Mouse (Mus musculus): Measurements from ENCODE around the gene Sfxn3.

Sfxn3 gene

DNA sequence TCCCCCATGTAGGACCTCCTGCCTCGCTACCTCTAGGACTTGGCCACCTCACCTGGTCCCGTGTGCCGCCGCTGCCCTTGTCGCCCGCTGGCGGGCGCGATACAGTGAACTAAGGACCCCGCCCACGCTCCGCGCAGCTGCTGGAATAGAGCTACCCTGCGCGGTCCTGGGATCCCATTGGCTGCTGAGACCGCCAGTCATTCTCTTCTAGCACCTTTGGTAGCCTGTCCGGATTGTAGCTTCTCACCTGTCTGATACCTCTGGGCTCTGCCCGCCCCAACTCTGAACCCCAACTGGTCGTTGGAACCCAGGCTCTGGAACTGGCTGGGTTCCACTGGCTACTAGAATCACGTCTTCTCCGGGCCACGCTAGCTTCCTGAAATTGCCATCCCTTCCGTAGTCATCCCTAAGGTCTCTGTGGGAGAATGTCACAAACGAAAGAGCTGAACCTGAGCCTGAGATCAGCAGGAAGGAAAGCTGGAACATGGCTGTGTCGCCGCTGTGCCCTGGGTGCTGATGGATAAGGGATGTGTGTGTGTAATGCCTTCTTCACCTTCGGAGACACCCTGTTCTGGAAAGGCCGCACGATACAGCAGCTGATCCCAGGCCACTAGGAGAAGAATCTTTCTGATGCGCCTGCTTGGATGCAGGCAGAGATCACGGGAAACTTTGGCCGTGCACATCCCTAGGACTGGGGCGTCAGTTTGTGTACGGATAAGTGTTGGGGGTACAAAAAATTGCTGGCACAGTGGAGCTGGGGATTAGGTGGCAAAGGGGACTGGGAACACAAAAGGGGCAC is 581 bp upstream of the Sfxn3 start:
- peak; percentile 46 to 82 for DNase-seq (ENCODE audit: low spot score in 2 of 2)

DNA sequence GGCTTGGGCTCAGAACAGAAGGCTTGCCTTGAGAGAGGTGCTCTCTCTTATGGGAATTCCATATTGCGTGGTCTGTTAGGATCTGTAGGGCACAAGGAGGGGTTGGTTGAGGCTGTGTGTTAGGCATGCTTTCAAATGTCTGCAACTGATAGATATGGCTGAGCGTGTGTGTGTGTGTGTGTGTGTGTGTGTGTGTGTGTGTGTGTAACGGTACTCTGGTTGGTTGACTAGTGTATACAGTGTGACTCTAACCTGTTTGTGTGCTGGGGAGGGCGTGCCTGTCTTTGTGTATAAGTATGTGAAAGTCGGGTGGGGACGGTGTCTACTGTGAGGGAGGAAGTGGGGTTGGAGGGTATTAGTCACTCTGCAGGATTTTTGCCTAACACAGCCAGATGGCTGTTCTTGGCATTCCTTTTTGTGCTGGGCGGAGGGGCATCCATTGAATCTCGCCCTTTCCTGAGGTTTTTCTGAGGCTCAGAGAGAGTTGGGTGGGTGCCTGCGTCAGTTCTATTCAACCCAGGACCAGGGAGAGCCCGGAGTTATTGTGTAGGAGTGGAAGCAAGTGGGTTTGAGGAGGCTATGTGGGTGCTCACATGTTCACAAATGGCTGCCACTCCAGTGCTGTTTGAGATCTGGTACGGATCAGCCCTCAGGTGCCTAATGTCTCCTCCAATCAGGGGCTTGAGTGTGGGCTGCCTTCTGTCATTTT is 786 bp downstream of the Sfxn3 start:
- DNase-seq (ENCODE audit: low spot score in 2 of 2) = peak in 1 of 2 experiments; percentile 68

DNA sequence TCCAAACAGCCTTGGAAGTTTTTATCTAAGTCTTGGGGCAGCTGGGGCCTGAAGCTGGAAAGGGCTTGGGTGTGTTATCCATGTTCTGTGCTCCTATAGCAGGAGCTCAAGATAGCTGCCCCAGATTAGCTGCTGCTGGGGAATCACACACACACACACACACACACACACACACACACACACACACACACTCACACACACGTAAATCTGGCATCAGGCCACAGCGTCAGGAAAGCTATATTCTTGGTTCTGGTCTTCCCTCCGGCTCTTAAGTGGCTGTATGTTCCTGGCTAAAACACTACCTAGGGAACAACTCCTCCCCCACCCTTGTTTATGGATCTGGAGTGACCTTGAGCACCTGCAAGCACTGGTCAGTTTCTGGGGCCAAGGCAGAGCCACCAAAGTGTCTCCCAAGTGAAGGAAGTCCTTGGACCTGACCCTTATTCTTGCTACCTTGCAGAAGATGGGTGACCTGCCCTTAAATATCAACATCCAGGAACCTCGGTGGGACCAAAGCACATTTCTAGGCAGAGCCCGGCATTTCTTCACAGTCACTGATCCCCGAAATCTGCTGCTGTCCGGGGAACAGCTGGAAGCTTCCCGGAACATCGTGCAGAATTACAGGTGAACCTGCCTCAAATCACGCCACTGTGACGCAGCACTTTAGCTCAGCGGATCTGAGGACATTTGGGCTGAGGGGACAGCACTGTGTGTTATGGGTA is 1.5 kb downstream of the Sfxn3 start:
- DNase-seq (ENCODE audit: low spot score in 2 of 2) = no peak

DNA sequence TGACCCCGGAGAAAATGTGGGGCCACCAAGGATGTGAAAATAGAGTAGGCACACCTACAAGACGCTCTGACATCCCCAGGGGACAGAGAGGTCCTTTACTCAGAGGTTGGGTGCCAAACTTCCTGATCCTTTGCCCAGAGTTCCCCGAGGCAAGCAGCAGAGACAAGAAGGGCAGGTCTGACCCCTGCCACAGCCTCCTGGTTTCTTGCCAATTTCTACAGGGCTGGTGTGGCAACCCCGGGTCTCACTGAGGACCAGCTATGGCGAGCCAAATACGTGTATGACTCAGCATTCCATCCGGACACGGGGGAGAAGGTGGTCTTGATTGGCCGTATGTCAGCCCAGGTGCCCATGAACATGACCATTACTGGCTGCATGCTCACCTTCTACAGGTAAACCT is 2.2 kb downstream of the Sfxn3 start:
- DNase-seq (ENCODE audit: low spot score in 2 of 2) = no peak

DNA sequence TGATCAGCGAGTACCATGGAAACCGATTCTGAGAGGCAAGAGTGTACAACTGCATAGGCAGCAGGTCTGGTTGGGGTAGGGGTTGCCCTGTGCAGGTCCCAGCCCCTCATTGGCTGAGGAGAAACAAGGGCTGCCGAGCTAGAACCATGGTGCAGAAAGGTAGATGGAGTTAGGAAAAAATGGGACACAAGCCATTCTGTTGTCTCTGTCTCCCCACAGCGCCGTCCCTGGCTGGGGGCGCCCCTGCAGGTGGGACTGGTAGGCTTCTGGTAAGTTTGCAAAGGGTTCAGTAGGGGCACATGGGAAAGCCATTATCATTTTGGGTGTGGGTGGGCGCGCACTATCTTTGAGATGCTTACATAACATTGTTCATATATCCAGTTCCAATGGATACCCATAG is 6.1 kb downstream of the Sfxn3 start:
- no peak for DNase-seq (ENCODE audit: low spot score in 2 of 2)

DNA sequence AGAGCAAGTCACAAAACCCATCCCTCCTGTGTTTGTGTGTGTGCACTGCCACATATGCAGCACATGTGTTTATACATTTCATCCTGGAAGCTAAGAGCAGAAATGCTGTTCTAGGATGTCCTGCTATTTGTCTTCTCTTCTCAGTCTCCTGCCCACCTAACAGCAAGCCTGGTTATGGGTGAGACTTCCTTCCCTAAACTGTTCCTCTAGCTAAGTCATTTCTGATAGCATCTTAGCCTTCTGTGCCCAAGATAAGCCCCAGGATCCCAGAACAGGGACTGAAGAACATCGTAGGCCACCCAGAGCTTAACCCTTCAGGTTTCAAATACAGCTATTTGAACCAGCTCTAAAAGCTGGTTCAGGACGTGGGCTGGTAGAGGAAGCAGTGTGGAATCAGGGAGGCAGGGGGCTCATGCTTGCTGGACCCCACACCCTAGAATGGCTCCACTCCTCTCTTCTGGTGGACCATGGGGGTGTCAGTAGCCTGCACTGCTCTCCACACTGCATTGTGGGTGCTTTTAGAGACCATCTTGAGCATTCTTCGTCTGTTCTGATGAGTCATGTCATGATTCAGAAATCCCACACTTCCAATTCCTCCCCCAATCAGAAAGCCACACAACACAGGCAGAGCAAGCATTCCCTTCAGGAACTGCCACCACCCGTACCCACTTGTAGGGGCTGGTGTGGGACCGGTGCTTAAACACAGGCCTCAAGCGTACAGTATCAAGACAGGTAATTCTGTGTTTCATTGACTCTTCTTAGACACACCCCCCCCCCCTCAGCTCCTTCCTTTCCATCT is 7.8 kb downstream of the Sfxn3 start:
- DNase-seq (ENCODE audit: low spot score in 2 of 2) = no peak

DNA sequence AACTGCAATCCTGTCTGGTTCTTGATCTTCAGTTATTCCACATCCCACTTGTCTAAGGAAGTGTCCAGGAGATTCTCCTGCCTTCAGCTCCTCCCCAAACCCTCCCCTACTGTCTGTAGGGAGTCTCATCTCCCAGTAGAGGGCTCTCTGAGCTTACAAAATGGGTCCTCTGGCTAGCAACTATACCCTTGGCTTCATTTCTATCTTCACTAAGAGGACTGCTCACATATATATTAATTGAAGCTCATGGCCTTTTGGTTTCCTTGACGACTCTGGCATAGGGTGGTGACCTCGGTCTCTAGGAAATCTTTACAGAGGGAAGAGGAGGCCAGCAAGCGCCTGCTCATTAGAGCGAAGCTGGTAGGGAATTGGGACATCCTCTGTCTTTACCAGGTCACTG is 9.1 kb downstream of the Sfxn3 start:
- DNase-seq (ENCODE audit: low spot score in 2 of 2) = no peak

DNA sequence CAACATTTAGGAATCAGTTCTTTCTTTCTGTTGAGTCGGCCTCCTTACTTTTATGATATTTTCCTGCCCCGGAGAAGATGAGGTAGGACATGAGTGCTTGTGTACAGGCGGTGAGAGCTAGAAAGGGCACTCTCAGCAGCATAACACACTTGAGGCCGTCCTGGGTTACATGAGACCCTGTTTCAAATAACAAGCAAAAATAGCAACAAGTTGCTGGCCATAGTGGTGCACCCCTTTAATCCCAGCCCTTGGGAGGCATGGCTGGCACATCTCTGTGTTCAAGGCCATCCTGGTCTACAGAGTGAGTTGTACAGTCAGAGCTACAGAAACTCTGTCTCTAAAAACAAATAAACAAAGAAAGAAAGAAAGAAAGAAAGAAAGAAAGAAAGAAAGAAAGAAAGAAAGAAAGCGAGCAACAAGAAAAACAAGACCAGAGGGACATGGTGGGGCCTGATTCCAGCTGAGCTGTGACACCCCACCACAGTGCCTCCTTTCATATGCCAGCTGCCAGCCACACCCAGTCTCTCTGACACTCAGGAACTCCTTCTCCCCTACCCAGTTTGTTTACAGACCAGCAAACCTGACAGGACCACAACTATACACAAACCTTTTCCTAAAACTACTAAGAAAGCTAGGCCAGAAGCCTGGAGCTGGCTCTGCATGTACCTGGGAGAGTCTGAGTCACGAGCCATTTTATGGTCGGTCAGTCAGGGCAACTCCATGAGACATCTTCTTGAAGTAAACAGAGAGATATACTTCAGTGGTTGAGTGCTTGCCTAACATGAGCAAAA is 9.8 kb downstream of the Sfxn3 start:
- DNase-seq (ENCODE audit: low spot score in 2 of 2) = no peak

DNA sequence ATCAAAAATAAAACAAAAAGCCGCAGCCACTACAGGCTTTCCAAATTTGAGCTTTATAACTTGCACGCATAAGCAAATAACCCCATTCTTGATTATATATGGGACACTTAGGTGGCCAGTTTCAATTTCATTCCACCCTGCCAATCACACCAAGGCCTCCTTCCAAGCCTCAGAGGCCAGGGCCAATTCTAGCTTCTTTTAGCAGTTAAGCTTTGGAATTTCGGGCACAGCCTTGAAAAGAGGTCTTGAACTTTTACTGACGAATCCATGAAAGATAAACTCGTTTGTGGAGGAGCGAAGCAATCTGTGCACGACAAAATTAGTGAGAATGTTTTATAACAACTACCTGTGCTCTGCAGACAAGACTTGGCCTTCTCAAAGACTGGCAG is 10.4 kb downstream of the Sfxn3 start:
- no peak for DNase-seq (ENCODE audit: low spot score in 2 of 2)

DNA sequence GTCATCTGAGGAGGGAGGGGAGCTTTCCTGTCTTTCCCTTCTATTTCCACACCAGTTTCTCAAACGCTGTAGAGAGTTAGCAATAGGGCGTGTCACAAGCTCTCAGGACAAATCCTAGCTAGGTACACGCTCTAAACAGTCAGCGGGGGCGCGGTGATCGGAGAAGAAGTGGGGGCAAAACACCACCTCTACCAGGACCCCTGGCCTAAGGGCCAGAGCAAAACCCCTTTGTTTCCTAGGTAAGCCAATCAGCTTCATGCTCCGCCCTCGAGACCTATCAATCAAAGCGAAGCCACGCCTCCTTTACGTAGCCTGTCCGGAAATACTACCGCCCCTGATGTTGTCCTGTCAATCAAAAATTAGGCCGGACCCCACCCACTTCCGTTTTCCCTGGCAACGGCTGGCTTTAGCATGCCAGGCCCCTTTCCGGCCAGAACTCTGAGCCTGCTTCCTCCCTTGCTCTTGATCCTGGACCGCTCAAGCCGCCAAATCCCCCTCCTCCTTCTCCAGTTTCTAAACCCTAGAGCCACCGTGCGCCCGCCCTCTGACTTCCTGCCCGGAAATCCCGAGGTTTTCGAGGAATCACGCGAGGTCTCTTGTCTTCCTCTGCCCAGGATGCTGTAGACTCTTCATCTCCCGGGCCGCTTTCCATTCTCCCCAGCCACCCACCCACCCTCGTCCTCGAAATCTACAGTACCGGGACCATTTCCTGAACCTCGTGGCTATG is 11.0 kb downstream of the Sfxn3 start:
- DNase-seq (ENCODE audit: low spot score in 2 of 2) = peak; percentile 90 to 95

DNA sequence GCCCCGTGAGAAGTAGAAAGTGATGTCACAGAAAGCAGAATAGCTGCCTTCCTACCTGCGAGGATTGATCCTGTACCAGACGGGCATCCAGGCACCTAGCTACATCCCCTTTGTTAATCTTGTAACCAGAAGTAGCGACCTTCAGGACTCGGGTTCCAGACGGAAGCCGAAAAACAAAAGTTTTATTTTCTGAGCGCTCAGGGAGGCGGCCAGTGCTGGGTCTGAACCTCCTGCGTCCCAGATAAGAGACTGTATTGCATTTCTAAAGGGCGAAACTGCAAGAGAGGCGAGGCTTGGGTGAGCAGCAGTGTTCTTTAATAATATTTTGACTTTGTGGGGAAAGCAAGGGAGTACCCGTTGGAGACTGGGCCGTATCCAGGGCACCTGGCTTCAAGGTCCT is 11.5 kb downstream of the Sfxn3 start:
- peak; percentile 53 to 57 for DNase-seq (ENCODE audit: low spot score in 2 of 2)

DNA sequence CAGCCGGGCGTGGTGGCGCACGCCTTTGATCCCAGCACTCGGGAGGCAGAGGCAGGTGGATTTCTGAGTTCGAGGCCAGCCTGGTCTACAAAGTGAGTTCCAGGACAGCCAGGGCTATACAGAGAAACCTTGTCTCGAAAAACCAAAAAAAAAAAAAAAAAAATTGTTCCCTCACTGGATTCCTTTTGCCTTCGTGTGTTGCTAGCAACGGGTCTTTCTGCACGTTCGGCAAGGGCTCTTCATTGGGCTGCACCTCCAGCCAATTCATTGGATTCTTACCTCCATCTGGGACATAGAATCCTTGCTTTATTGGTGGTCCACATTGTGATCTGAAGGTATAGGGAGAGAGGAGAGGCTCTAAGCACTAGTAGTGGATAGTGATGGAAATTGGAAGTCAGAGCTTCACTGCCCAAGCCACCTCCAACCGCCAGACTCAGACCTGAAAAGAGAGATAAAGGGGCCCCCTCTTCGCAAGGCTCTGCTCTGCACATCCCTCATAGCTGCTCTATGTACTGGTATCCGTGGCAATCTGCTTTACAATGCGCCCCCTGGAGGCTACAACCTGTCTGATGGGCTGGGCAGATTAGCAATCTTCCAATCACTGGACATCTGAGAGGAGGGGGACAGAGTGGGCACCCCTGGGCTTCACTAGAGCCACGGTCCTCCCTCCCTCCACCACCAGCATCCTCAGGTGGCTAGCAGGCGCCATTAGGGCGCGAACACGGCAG is 16.4 kb downstream of the Sfxn3 start:
- peak; percentile 36 to 73 for DNase-seq (ENCODE audit: low spot score in 2 of 2)

DNA sequence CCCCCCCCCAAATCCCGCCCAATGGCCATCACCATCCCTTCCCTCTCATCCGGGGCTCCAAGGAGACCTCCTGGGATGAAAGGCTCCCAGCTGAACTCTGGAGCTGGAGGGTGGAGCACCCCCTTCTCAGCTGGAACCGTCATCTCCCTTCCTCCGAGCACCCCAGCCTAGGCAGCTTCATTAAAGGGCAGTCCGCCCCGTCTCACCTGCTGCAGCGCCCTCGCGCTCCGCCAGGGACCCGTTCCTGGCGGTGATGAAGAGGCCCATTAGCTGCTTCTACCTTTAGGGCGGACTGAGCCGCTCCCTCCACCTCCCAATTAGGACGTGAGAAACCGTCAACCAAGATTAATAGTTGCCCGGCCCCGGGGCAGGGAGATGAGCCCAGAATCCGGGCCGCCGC is 17.9 kb downstream of the Sfxn3 start:
- DNase-seq (ENCODE audit: low spot score in 2 of 2) = no peak

DNA sequence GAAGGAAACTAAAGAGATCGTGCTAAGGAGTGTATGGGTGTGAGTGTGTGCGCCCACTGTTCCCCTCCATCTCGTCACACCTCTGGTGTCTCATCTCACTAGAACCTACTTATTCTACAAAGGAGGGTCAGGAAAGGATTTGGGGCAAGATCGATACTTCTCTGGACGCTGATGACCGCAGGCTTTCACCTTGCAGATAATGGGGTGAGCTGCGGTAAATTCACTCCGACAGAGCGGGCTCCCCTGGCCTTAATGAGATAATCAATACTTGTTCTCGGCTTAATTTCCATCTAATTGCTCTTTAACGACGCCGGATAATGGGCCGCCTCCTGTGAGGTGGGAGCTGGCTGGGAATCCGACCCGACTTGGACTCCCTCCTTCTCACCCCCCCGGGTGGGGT is 19.9 kb downstream of the Sfxn3 start:
- DNase-seq (ENCODE audit: low spot score in 2 of 2) = no peak

DNA sequence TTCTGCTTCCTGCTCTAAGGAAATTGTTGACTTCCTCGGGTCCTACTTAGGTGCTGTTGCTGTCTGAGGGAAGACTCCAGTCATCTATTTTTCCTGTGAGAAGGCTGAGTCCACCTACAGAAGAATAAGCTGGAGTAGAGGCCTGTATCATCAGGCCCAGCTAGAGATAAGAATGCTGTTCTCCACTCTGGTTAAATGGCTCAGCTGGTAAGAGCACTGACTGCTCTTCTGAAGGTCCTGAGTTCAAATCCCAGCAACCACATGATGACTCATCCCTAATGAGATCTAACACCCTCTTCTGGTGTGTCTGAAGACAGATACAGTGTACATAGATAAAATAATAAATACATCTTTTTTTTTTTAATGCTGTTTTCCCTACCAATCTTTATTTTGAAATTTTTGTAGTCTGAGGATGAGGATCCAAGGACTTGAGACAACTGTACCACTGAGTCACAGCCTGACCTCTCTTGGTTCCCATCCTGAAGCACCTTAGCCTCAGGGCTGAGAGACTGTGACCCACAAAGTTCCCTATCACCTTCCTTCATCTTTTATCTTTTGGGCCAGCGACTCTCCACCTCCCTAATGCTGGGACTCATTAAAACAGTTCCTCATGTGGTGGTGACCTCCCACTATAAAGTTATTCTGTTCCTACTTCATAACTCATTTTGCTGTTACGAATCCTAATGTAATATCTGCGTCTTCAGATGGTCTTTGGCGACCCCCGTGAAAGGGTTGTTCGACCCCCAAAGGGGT is 20.6 kb downstream of the Sfxn3 start:
- no peak for DNase-seq (ENCODE audit: low spot score in 2 of 2)

DNA sequence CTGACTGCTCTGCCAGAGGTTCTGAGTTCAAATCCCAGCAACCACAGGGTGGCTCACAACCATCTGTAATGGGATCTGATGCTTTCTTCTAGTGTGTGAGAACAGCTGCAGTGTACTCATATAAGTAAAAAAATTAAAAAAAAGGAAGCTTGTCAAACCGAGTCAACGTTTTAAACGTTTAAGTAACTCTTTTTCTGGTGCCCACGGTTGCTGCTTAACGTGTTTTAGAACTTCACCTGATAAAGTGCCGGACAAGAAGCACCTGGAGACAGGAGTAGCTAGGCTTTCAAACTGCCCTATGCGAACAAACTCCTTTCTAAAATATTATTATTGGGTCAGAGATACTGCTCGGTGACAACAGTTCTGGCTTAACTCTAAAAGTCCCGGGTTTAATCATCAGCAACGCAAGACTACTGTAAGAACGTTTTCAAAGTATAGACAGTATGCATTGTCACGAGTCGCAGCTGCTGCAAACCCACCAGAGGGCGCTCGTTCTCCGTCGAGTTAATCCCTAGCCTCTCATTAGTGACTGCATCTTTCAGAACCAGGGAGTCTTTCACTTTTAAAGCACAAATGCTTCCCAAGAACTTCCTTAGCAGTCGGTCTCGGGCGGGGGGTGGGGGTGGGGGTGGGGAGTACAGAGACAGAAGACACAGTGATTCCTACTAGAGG is 26.7 kb downstream of the Sfxn3 start:
- DNase-seq (ENCODE audit: low spot score in 2 of 2) = peak; percentile 92 to 98

DNA sequence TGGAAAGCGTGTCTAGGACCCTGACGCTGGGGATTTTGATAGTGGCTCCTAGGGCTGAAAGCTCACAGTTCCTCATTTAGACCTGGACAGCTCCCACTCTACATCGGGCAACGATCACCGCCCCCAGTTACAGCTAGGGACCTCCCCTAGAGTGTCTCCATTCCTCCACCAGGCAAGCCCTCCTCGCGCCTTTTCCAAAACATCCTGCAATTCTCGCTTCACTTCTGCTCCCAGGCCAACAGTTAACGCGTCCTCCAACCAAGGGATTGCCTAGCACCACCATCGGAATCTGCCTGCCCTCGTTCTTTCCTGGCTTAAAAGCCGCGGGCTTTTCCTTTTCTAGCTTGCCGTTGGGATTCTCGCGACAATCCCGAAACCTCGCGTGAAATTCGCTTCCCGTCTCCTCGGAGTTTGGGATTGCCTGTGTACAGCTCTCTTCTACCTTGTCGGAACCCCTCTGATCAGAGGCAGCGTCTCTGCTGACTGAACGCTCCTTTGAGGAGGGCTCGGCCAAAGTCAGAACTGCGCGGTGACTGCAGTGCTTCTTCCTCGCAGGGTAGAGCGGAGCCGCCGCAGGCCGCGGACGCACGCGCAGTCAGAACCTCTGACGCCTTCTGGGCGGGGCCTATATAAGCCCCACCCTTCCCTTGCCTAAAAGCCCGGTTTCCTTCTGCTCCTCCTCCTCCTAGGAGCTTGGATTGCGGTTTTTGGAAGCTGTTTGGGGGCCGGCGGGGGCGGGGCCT is 27.4 kb downstream of the Sfxn3 start, which contains the start of gene Kazald1:
Kazald1 (plus strand) TSS at position 662 of the 743 bp plus-strand sequence.
- DNase-seq (ENCODE audit: low spot score in 2 of 2) = peak; percentile 93 to 95
